Mouse (Mus musculus) adipose tissue, adult 10 weeks (tissue): Measurements from ENCODE around the gene Fbxo31. TPM values are rescaled to one million over a fixed set of nuclear protein-coding genes. Genes with fewer than 3 reads are reported as not detected.

Experiments used
- polyA plus RNA-seq: library from polyadenylated mRNA; stranded (reverse); fragments of 350-450 nt; fragmentation: Illumina TruSeq; extraction: RNeasy Lipid Tissue Mini Kit (QIAGEN cat#74804); gene quantifications from one replicate; pipeline ENCODE4 v1.2.3, GENCODE M21; 2014; ENCODE audit warnings: low read depth, low replicate concordance

The Fbxo31 gene
- 18.7 TPM for polyA plus RNA-seq

GRCm38 (mm10) chr8:121578676-121579451 lies at the start of gene Fbxo31:
Gene Fbxo31 (minus strand): TSS chr8:121578806.

GRCm38 (mm10) chr8:121590203-121591177 lies 11.9 kb upstream of the Fbxo31 start, which contains the start of gene Map1lc3b:
Gene Map1lc3b (plus strand): TSS chr8:121590361.

GRCm38 (mm10) chr8:121544276-121544785 lies 34.3 kb downstream of the Fbxo31 start, which contains the start of gene 1700018B08Rik:
Gene 1700018B08Rik (minus strand): TSS chr8:121544320.

Other genes with a start within 250 kb of the Fbxo31 start
- gene 1700018B08Rik, start 34.5 kb downstream of the Fbxo31 start, polyA plus RNA-seq: 5.3 TPM
- gene Map1lc3b, start 11.6 kb upstream of the Fbxo31 start, polyA plus RNA-seq: 181 TPM
- 19.7 TPM for gene Zcchc14, start 74.1 kb upstream of the Fbxo31 start, polyA plus RNA-seq
- 0.07 TPM for gene Jph3, start 150.8 kb upstream of the Fbxo31 start, polyA plus RNA-seq